ENCODE assay signal across 8 mouse cellular contexts in genomic region chr13:21787760-21788593, GRCm38 (mm10). TPM values are rescaled to one million over a fixed set of nuclear protein-coding genes. Genes with fewer than 3 reads are reported as not detected.
DNase-seq lines count a peak whose midpoint lies in the region; ATAC-seq and TF ChIP-seq lines count a peak whose summit lies in the region.

No protein-coding gene starts in this region.

- no peak; the same call in 1 of the 2 replicates for TF ChIP-seq EP300 in liver, embryonic 14.5 days (IDR thresholded peaks at IDR 0.05; ENCODE audit: low read depth)

- 13% methylated on average over 16 of the region's 21 CpGs for WGBS in embryonic facial prominence, embryonic 15.5 days
- 20% methylated on average over 14 of the region's 21 CpGs for WGBS in liver, embryonic 14.5 days (ENCODE audit: insufficient replicate concordance)

- no peaks in the 10 kb centered on the region for H3K9me3 ChIP-seq in erythroblast, embryonic 14.5 days (ENCODE audit: control insufficient read depth, low read length)
- H3K9me3 ChIP-seq in embryonic facial prominence, embryonic 15.5 days (replicated peaks): no peaks in the 10 kb centered on the region
- no peaks in the 10 kb centered on the region for H3K9me3 ChIP-seq in liver, embryonic 14.5 days (ENCODE audit: control insufficient read depth, low read length)

- TF ChIP-seq CTCF in liver, embryonic 14.5 days (IDR thresholded peaks at IDR 0.05; ENCODE audit: low read depth): no peak

- H3K4me3 ChIP-seq in erythroblast, embryonic 14.5 days (replicated peaks): peak overlapping the region; percentile 67
- peak overlapping the region; percentile 42; the same call in 1 of the 2 replicates for H3K4me3 ChIP-seq in embryonic facial prominence, embryonic 15.5 days (replicated peaks)
- H3K4me3 ChIP-seq in liver, embryonic 14.5 days (ENCODE audit: insufficient read depth in 1 of 2, low read depth in 2 of 2, low read length in 2 of 2): peak overlapping the region; percentile 50 to 56

- peaks cover 11% of the 10 kb centered on the region for H3K27me3 ChIP-seq in erythroblast, embryonic 14.5 days (ENCODE audit: control insufficient read depth)
- H3K27me3 ChIP-seq in embryonic facial prominence, embryonic 15.5 days: no peaks in the 10 kb centered on the region
- H3K27me3 ChIP-seq in liver, embryonic 14.5 days (ENCODE audit: control insufficient read depth, insufficient read depth, low read length): no peaks in the 10 kb centered on the region

- peak overlapping the region; percentile 74 for H3K27ac ChIP-seq in embryonic facial prominence, embryonic 15.5 days (replicated peaks)
- H3K27ac ChIP-seq in liver, embryonic 14.5 days: peak overlapping the region; percentile 84

- peak; percentile 84 for DNase-seq in 416B (ENCODE audit: low read depth)
- peak in 1 of 3 experiments; percentile 51 for DNase-seq in liver, embryonic 14.5 days (ENCODE audit: low read depth in 3 of 3, low spot score in 3 of 3)
- DNase-seq in B cell, adult 2 months: no peak
- no peak for DNase-seq in right cerebral cortex, postnatal 36 days (ENCODE audit: low spot score in 2 of 2)

- no peak for ATAC-seq in erythroblast, adult 5-6 weeks (replicated peaks; ENCODE audit: low FRiP score, poor library complexity, severe bottlenecking)
- peak; percentile 2; the same call in 1 of the 2 replicates for ATAC-seq in embryonic facial prominence, embryonic 15.5 days (ENCODE audit: insufficient number of reproducible peaks, low FRiP score, low TSS enrichment, low read depth)
- ATAC-seq in liver, embryonic 14.5 days (ENCODE audit: insufficient read depth): peak; percentile 19
- no peak for ATAC-seq in inflammation-experienced regulatory T-cells, adult 6 months

- H3K9ac ChIP-seq in embryonic facial prominence, embryonic 15.5 days: no peak overlapping the region
- peak overlapping the region; percentile 75 for H3K9ac ChIP-seq in liver, embryonic 14.5 days (replicated peaks)

- peak overlapping the region; percentile 53 for H3K4me2 ChIP-seq in embryonic facial prominence, embryonic 15.5 days (replicated peaks)
- H3K4me2 ChIP-seq in liver, embryonic 14.5 days (ENCODE audit: low read depth): peak overlapping the region; percentile 90

- peaks cover 59% of the 10 kb centered on the region for H3K4me1 ChIP-seq in erythroblast, embryonic 14.5 days (ENCODE audit: control insufficient read depth)
- peaks cover 30% of the 10 kb centered on the region for H3K4me1 ChIP-seq in embryonic facial prominence, embryonic 15.5 days
- peaks cover 26 to 31% of the 10 kb centered on the region in 2 experiments for H3K4me1 ChIP-seq in liver, embryonic 14.5 days (replicated peaks; ENCODE audit: control insufficient read depth in 2 of 2, insufficient read depth in 2 of 2, low read length in 1 of 2)

- H3K36me3 ChIP-seq in erythroblast, embryonic 14.5 days (ENCODE audit: control insufficient read depth): no peaks in the 10 kb centered on the region
- H3K36me3 ChIP-seq in embryonic facial prominence, embryonic 15.5 days: no peaks in the 10 kb centered on the region
- no peaks in the 10 kb centered on the region for H3K36me3 ChIP-seq in liver, embryonic 14.5 days (replicated peaks; ENCODE audit: control insufficient read depth, insufficient read depth, low read depth)

RNA-seq across cellular contexts. Expression of gene Hist1h2bp, which starts 0.7 kb away (rescaled TPM):
- polyA plus RNA-seq in erythroblast, embryonic 14.5 days (2012): 2.2 and 5.1 TPM in 2 replicates
- total RNA-seq in erythroblast, adult 5-6 weeks (2015; ENCODE audit: low replicate concordance): 4.4 and 5.8 TPM in 2 replicates
- 33.7 and 47.3 TPM in 2 replicates for total RNA-seq in erythroblast, adult 5-6 weeks (2017; ENCODE audit: low replicate concordance)
- polyA plus RNA-seq in embryonic facial prominence, embryonic 15.5 days (2015; fragmentation: Nextera tagmentation; extraction: Ambion mirVana): 1.0 and 2.8 TPM in 2 replicates
- 2.6 and 4.2 TPM in 2 replicates for polyA plus RNA-seq in liver, embryonic 14.5 days (2012; rRNA removed)
- polyA plus RNA-seq in liver, embryonic 14.5 days (2014; fragmentation: Nextera tagmentation; extraction: Ambion mirVana): 3.0 and 4.1 TPM in 2 replicates
- polyA plus RNA-seq in inflammation-experienced regulatory T-cells, adult 6 months (2017; shearing (Covaris generic)): 1 to 10 TPM; 1.6 to 3.6 (median 3.0) TPM

RNA-seq across cellular contexts. Expression of gene Hist1h2an, which starts 1.0 kb away (rescaled TPM):
- 15.8 and 41.3 TPM in 2 replicates for polyA plus RNA-seq in erythroblast, embryonic 14.5 days (2012)
- not detected in 2 replicates for total RNA-seq in erythroblast, adult 5-6 weeks (2015; ENCODE audit: low replicate concordance)
- 456 and 497 TPM in 2 replicates for total RNA-seq in erythroblast, adult 5-6 weeks (2017; ENCODE audit: low replicate concordance)
- polyA plus RNA-seq in embryonic facial prominence, embryonic 15.5 days (2015; fragmentation: Nextera tagmentation; extraction: Ambion mirVana): 2.5 and 10.7 TPM in 2 replicates
- polyA plus RNA-seq in liver, embryonic 14.5 days (2012; rRNA removed): 10.9 and 22.9 TPM in 2 replicates
- 12.7 and 14.7 TPM in 2 replicates for polyA plus RNA-seq in liver, embryonic 14.5 days (2014; fragmentation: Nextera tagmentation; extraction: Ambion mirVana)
- polyA plus RNA-seq in inflammation-experienced regulatory T-cells, adult 6 months (2017; shearing (Covaris generic)): 1 to 10 TPM in 1 of 3 experiments, not detected in 2; 3.5 TPM

RNA-seq across cellular contexts. Expression of gene Hist1h3i, which starts 4.8 kb away (rescaled TPM):
- polyA plus RNA-seq in erythroblast, embryonic 14.5 days (2012): 16.8 and 41.5 TPM in 2 replicates
- 143 and 204 TPM in 2 replicates for total RNA-seq in erythroblast, adult 5-6 weeks (2015; ENCODE audit: low replicate concordance)
- 142 and 186 TPM in 2 replicates for total RNA-seq in erythroblast, adult 5-6 weeks (2017; ENCODE audit: low replicate concordance)
- polyA plus RNA-seq in embryonic facial prominence, embryonic 15.5 days (2015; fragmentation: Nextera tagmentation; extraction: Ambion mirVana): 86.2 and 99.0 TPM in 2 replicates
- polyA plus RNA-seq in liver, embryonic 14.5 days (2012; rRNA removed): 37.6 and 93.8 TPM in 2 replicates
- 299 and 331 TPM in 2 replicates for polyA plus RNA-seq in liver, embryonic 14.5 days (2014; fragmentation: Nextera tagmentation; extraction: Ambion mirVana)
- 1 to 10 TPM in 2 of 3 experiments, not detected in 1; 3.1 to 3.4 TPM for polyA plus RNA-seq in inflammation-experienced regulatory T-cells, adult 6 months (2017; shearing (Covaris generic))

RNA-seq across cellular contexts. Expression of gene Hist1h1b, which starts 7.6 kb away (rescaled TPM):
- 2.6 and 5.0 TPM in 2 replicates for polyA plus RNA-seq in erythroblast, embryonic 14.5 days (2012)
- 491 and 530 TPM in 2 replicates for total RNA-seq in erythroblast, adult 5-6 weeks (2015; ENCODE audit: low replicate concordance)
- 1,333 and 2,653 TPM in 2 replicates for total RNA-seq in erythroblast, adult 5-6 weeks (2017; ENCODE audit: low replicate concordance)
- 16.8 and 19.6 TPM in 2 replicates for polyA plus RNA-seq in embryonic facial prominence, embryonic 15.5 days (2015; fragmentation: Nextera tagmentation; extraction: Ambion mirVana)
- 8.2 and 9.4 TPM in 2 replicates for polyA plus RNA-seq in liver, embryonic 14.5 days (2012; rRNA removed)
- polyA plus RNA-seq in liver, embryonic 14.5 days (2014; fragmentation: Nextera tagmentation; extraction: Ambion mirVana): 19.7 and 20.6 TPM in 2 replicates
- 10 to 100 TPM in 1 of 3 experiments, 1 to 10 TPM in 2; 3.0 to 89.4 (median 8.5) TPM for polyA plus RNA-seq in inflammation-experienced regulatory T-cells, adult 6 months (2017; shearing (Covaris generic))

RNA-seq across cellular contexts. Expression of gene Hist1h2bq, which starts 22.0 kb away (rescaled TPM):
- polyA plus RNA-seq in erythroblast, embryonic 14.5 days (2012): 12.6 and 20.2 TPM in 2 replicates
- total RNA-seq in erythroblast, adult 5-6 weeks (2015; ENCODE audit: low replicate concordance): 197 and 261 TPM in 2 replicates
- 24.3 and 156 TPM in 2 replicates for total RNA-seq in erythroblast, adult 5-6 weeks (2017; ENCODE audit: low replicate concordance)
- 12.0 and 14.0 TPM in 2 replicates for polyA plus RNA-seq in embryonic facial prominence, embryonic 15.5 days (2015; fragmentation: Nextera tagmentation; extraction: Ambion mirVana)
- 13.1 and 13.4 TPM in 2 replicates for polyA plus RNA-seq in liver, embryonic 14.5 days (2012; rRNA removed)
- polyA plus RNA-seq in liver, embryonic 14.5 days (2014; fragmentation: Nextera tagmentation; extraction: Ambion mirVana): 16.9 and 21.6 TPM in 2 replicates
- 10 to 100 TPM in 1 of 3 experiments, 1 to 10 TPM in 1, not detected in 1; 6.1 to 12.5 TPM for polyA plus RNA-seq in inflammation-experienced regulatory T-cells, adult 6 months (2017; shearing (Covaris generic))

Comparison
In these comparisons a context has a peak if more than half of its experiments do, and no peak if none do; other contexts are left out.
1. ATAC-seq: peak in embryonic facial prominence, embryonic 15.5 days (single experiment) and liver, embryonic 14.5 days (single experiment); none in erythroblast, adult 5-6 weeks (single experiment) and inflammation-experienced regulatory T-cells, adult 6 months (single experiment).
2. Peak in every context shown above with its lines, with median percentiles within 50 percentile points of each other: H3K4me3 ChIP-seq.